Mouse (Mus musculus): ENCODE measurements around the gene Eif5a. TPM values are rescaled to one million over a fixed set of nuclear protein-coding genes. Genes with fewer than 3 reads are reported as not detected.

The Eif5a gene
- total and polyA plus RNA-seq, 2 experiments = 321 to 374 TPM

DNA sequence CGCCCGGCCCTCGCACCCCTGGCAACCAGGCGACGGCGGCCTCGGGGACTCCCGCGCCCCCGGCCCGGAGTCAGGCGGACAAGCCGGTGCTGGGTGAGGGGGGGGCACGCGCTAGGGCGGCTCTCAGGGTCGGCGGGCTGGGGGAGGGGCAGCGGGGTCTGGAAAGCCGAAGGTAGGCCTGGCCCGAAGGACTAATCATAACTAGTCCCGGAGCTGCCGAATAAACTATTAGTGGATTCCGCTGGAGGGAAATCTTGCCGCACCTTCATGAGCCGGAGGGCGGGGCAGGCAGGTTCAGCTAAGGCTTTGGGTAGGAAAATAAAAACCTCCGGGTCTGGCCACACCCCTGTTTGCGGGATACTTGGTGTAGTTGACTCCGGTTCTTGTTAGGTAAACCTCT lies 14.4 kb upstream of the Eif5a start:
- no peak overlapping the region for H3K4me3 ChIP-seq (ENCODE audit: insufficient read depth, low read depth, low read length)
- TF ChIP-seq CTCF (IDR thresholded peaks at IDR 0.05; ENCODE audit: low read depth, low read length) (no peak), POLR2A (IDR thresholded peaks at IDR 0.05; ENCODE audit: extremely low read depth, insufficient read depth, low read length) (no peak)
- H3K4me1 ChIP-seq (ENCODE audit: control insufficient read depth, insufficient read depth, low read length) = peaks cover 5% of the 10 kb centered on the region
- DNase-seq (ENCODE audit: extremely low read depth, low read depth, low spot score) = no peak
- no peak overlapping the region for H3K9ac ChIP-seq (ENCODE audit: low read depth, low read length)
- H3K27me3 ChIP-seq (ENCODE audit: control insufficient read depth, insufficient read depth, low read length) = peaks cover 14% of the 10 kb centered on the region
- no peaks in the 10 kb centered on the region for H3K36me3 ChIP-seq (ENCODE audit: control insufficient read depth, insufficient read depth, low read length)
- no peaks in the 10 kb centered on the region for H3K79me2 ChIP-seq (ENCODE audit: control insufficient read depth, insufficient read depth, low read length)
- no peak overlapping the region for H3K27ac ChIP-seq (replicated peaks; ENCODE audit: insufficient read depth, low read depth, low read length)
- WGBS = 5% methylated on average over 30 of the region's 30 CpGs

DNA sequence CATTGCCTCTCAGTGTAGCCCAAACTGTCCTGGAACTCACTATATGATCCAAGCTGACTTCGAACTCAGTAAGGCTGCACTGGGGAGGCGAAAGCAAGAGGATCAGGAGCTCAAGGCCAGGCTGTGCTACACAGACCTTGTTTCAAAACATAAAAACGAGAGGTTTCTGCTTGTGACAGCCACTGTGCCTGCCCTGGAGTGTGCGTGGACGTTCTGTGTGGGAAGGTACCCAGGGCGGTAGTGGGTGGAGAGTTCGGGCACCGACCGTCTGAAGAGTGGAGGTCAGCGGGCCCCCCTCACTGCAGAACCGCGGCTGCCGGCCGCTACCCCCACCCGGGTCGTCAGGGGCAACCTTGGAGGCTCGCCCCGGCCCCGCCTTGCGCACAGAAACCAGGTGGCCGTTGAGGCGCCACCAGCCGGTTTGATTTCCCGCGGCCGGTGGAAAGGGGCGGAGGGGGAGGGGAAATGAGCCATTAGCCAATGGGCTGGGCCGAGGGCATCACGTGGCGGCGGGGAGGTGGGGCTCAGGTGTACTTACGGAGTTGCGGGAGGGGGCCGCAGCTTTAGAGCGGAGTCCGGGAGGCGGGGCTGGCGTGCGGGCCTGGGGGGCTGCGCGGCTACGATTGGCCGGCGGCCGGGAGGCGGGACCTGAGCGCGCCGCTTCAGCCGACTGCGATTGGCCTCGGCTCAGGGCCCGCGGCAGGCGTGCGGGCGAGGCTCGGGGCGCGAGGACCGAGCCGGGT lies 13.6 kb upstream of the Eif5a start, which contains the start of gene Ybx2:
Gene Ybx2, plus strand, starts transcription at position 660 of the 743 bp plus-strand sequence.
- H3K36me3 ChIP-seq (ENCODE audit: control insufficient read depth, insufficient read depth, low read length) = no peaks in the 10 kb centered on the region
- peak within 1 kb of the TSS; percentile 49; the same call in 1 of the 2 replicates for H3K4me3 ChIP-seq (ENCODE audit: insufficient read depth, low read depth, low read length)
- H3K9ac ChIP-seq (ENCODE audit: low read depth, low read length) = peak within 1 kb of the TSS; percentile 26; the same call in 1 of the 2 replicates
- H3K27me3 ChIP-seq (ENCODE audit: control insufficient read depth, insufficient read depth, low read length) = peaks cover 14% of the 10 kb centered on the region
- 3% methylated on average over 45 of the region's 62 CpGs for WGBS
- no peak for TF ChIP-seq CTCF (IDR thresholded peaks at IDR 0.05; ENCODE audit: low read depth, low read length)
- no peak within 1 kb of the TSS for H3K27ac ChIP-seq (replicated peaks; ENCODE audit: insufficient read depth, low read depth, low read length)
- peaks cover 5% of the 10 kb centered on the region for H3K4me1 ChIP-seq (ENCODE audit: control insufficient read depth, insufficient read depth, low read length)
- peak; percentile 48 for DNase-seq (ENCODE audit: extremely low read depth, low read depth, low spot score)
- no peaks in the 10 kb centered on the region for H3K79me2 ChIP-seq (ENCODE audit: control insufficient read depth, insufficient read depth, low read length)

DNA sequence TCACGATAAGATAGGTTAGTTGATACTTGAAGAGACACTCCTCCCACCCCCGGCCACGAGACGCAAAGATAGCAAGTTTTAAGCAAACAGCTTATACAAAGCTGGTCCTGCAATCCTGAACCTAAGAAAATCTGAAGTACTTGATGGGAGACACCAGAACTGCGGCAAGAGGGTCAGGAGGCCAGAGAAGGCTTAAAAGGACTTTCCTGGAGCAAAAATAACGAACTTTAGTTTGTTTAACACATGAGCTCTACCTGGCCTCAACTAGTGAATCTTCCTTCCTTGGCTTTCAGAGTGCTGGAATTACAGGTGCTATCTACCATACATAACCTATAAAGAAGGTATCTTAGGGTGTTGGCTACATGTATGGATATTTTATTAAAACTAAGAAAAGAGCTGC lies 12.9 kb upstream of the Eif5a start:
- WGBS = 20% methylated on average over 6 of the region's 6 CpGs
- TF ChIP-seq CTCF (IDR thresholded peaks at IDR 0.05; ENCODE audit: low read depth, low read length) (no peak), POLR2A (IDR thresholded peaks at IDR 0.05; ENCODE audit: extremely low read depth, insufficient read depth, low read length) (no peak)
- no peak for DNase-seq (ENCODE audit: extremely low read depth, low read depth, low spot score)

DNA sequence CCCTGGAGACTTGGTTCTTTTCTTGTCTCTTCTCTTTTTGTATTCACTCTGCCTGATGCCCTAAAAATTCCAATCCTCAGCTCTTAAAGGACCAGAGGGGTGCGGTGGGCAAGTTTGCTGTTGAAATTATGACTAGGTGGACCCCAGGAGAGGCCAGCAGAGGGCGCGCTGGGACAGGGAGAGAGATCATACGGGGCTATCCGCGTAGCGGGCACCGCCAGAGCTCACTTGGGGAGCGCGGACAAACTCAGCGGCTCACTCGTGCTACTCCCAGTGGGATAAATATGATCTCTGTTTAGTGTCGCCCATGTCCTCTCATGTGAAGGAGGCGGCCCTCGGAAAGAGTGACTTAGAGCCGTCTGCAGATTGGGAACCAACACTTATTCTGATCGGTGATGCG lies 12.4 kb upstream of the Eif5a start:
- Histone ChIP-seq H3K36me3 (ENCODE audit: control insufficient read depth, insufficient read depth, low read length) (no peaks in the 10 kb centered on the region), H3K79me2 (ENCODE audit: control insufficient read depth, insufficient read depth, low read length) (no peaks in the 10 kb centered on the region), H3K4me3 (ENCODE audit: insufficient read depth, low read depth, low read length) (no peak overlapping the region), H3K4me1 (ENCODE audit: control insufficient read depth, insufficient read depth, low read length) (peaks cover 5% of the 10 kb centered on the region), H3K27me3 (ENCODE audit: control insufficient read depth, insufficient read depth, low read length) (peaks cover 14% of the 10 kb centered on the region), H3K9ac (ENCODE audit: low read depth, low read length) (no peak overlapping the region), H3K27ac (replicated peaks; ENCODE audit: insufficient read depth, low read depth, low read length) (no peak overlapping the region)
- TF ChIP-seq CTCF (IDR thresholded peaks at IDR 0.05; ENCODE audit: low read depth, low read length) (peak; percentile 91), POLR2A (IDR thresholded peaks at IDR 0.05; ENCODE audit: extremely low read depth, insufficient read depth, low read length) (no peak)
- 3% methylated on average over 18 of the region's 18 CpGs for WGBS
- peak; percentile 41 for DNase-seq (ENCODE audit: extremely low read depth, low read depth, low spot score)

More for the DNA sequence above, 12.9 kb upstream of the Eif5a start:
- H3K4me1 ChIP-seq (ENCODE audit: control insufficient read depth, insufficient read depth, low read length) = peaks cover 5% of the 10 kb centered on the region
- no peaks in the 10 kb centered on the region for H3K36me3 ChIP-seq (ENCODE audit: control insufficient read depth, insufficient read depth, low read length)
- H3K27me3 ChIP-seq (ENCODE audit: control insufficient read depth, insufficient read depth, low read length) = peaks cover 14% of the 10 kb centered on the region
- no peak overlapping the region for H3K4me3 ChIP-seq (ENCODE audit: insufficient read depth, low read depth, low read length)
- H3K27ac ChIP-seq (replicated peaks; ENCODE audit: insufficient read depth, low read depth, low read length) = no peak overlapping the region
- no peak overlapping the region for H3K9ac ChIP-seq (ENCODE audit: low read depth, low read length)
- no peaks in the 10 kb centered on the region for H3K79me2 ChIP-seq (ENCODE audit: control insufficient read depth, insufficient read depth, low read length)

DNA sequence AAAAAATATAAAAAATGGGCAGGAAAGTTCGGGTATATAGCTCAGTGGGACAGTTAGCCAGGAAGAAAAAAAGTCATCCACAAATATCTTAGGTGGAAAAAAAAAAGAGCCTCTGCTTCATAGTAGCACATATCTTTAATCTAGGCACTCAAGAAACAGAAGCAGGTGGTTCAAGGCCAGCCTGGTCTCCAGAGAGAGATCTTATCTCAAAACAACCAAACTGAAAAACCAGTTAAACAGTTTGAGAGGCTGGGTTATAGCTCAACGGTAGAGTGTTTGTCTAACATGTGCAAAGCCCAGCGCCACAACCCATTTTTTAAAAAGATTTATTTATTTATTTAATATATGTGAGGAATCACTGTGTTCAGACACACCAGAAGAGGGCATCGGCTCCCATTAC lies 11.3 kb upstream of the Eif5a start:
- Histone ChIP-seq H3K4me1 (ENCODE audit: control insufficient read depth, insufficient read depth, low read length) (peaks cover 5% of the 10 kb centered on the region), H3K79me2 (ENCODE audit: control insufficient read depth, insufficient read depth, low read length) (no peaks in the 10 kb centered on the region), H3K27ac (replicated peaks; ENCODE audit: insufficient read depth, low read depth, low read length) (no peak overlapping the region), H3K4me3 (ENCODE audit: insufficient read depth, low read depth, low read length) (no peak overlapping the region), H3K9ac (ENCODE audit: low read depth, low read length) (no peak overlapping the region), H3K36me3 (ENCODE audit: control insufficient read depth, insufficient read depth, low read length) (no peaks in the 10 kb centered on the region), H3K27me3 (ENCODE audit: control insufficient read depth, insufficient read depth, low read length) (peaks cover 11% of the 10 kb centered on the region)
- 63% methylated on average over 4 of the region's 4 CpGs for WGBS
- TF ChIP-seq POLR2A (IDR thresholded peaks at IDR 0.05; ENCODE audit: extremely low read depth, insufficient read depth, low read length) (no peak), CTCF (IDR thresholded peaks at IDR 0.05; ENCODE audit: low read depth, low read length) (no peak)
- DNase-seq (ENCODE audit: extremely low read depth, low read depth, low spot score) = no peak

DNA sequence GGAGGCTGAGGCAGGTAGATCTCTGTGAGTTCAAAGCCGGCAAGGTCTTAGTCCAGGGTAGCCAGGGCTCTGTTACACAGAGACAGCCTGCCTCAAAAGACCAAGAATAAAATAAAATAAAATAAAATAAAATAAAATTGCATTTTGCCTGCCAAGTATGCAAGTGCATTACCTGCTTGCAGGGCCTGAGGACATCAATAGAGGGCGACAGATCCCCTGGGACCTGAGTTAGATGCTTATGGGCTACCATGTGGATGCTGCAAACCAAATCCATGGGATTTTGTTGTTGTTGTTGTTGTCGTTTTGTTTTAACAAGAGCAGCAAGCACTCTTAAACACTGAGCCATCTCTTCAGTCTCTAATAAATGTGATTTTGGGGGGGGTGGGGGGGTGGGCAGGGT lies 10.5 kb upstream of the Eif5a start:
- Histone ChIP-seq H3K9ac (ENCODE audit: low read depth, low read length) (no peak overlapping the region), H3K4me1 (ENCODE audit: control insufficient read depth, insufficient read depth, low read length) (peaks cover 5% of the 10 kb centered on the region), H3K4me3 (ENCODE audit: insufficient read depth, low read depth, low read length) (no peak overlapping the region), H3K27me3 (ENCODE audit: control insufficient read depth, insufficient read depth, low read length) (peaks cover 11% of the 10 kb centered on the region), H3K36me3 (ENCODE audit: control insufficient read depth, insufficient read depth, low read length) (no peaks in the 10 kb centered on the region), H3K27ac (replicated peaks; ENCODE audit: insufficient read depth, low read depth, low read length) (no peak overlapping the region), H3K79me2 (ENCODE audit: control insufficient read depth, insufficient read depth, low read length) (no peaks in the 10 kb centered on the region)
- WGBS = 41% methylated on average over 3 of the region's 3 CpGs
- no peak for DNase-seq (ENCODE audit: extremely low read depth, low read depth, low spot score)
- TF ChIP-seq POLR2A (IDR thresholded peaks at IDR 0.05; ENCODE audit: extremely low read depth, insufficient read depth, low read length) (no peak), CTCF (IDR thresholded peaks at IDR 0.05; ENCODE audit: low read depth, low read length) (peak; percentile 42; the same call in 1 of the 2 replicates)

Data from liver, adult 2 months (tissue).